Mouse (Mus musculus) lung, postnatal 0 days (tissue): Measurements from ENCODE around the gene Gpx1. TPM values are rescaled to one million over a fixed set of nuclear protein-coding genes. Genes with fewer than 3 reads are reported as not detected.

Experiments used
- ATAC-seq: fragments of 200-750 bp; cut with Nextera tagmentation; 2 replicates; pipeline ENCODE4 v1.8.0; 2017; ENCODE audit warnings: moderate library complexity
- DNase-seq: peaks from one replicate; pipeline ENCODE4 v3.0.0-alpha.2; 2016; ENCODE audit warnings: low spot score
- H3K27ac ChIP-seq: fragments of 300-500 bp; sonication (generic); 2 replicates; pipeline ENCODE4 v1.5.1; 2014; ENCODE audit warnings: antibody characterized with exemption, mild to moderate bottlenecking, low read length, mixed read lengths
- H3K27me3 ChIP-seq: fragments of 300-500 bp; sonication (generic); replicated peaks from 2 replicates; pipeline ENCODE4 v1.6.1; 2014; ENCODE audit warnings: low read length, mixed read lengths; ENCODE audit not compliant: insufficient read depth
- H3K36me3 ChIP-seq: fragments of 300-500 bp; sonication (generic); 2 replicates; pipeline ENCODE4 v1.6.1; 2014; ENCODE audit warnings: low read length, mixed read lengths; ENCODE audit not compliant: insufficient read depth
- H3K4me1 ChIP-seq: fragments of 300-500 bp; sonication (generic); 2 replicates; pipeline ENCODE4 v1.6.1; 2014; ENCODE audit warnings: antibody characterized with exemption, low read depth, low read length, mixed read lengths; ENCODE audit not compliant: insufficient read depth
- H3K4me2 ChIP-seq: fragments of 300-500 bp; sonication (generic); replicated peaks from 2 replicates; pipeline ENCODE4 v1.6.1; 2014; ENCODE audit warnings: low read depth, mild to moderate bottlenecking, low read length, moderate library complexity, mixed read lengths
- H3K4me3 ChIP-seq: fragments of 300-500 bp; sonication (generic); 2 replicates; pipeline ENCODE4 v1.5.1; 2014; ENCODE audit warnings: low read depth, low read length
- H3K9ac ChIP-seq: fragments of 300-500 bp; sonication (generic); replicated peaks from 2 replicates; pipeline ENCODE4 v1.6.1; 2014; ENCODE audit warnings: low read depth, mild to moderate bottlenecking
- H3K9me3 ChIP-seq: fragments of 300-500 bp; sonication (generic); 2 replicates; pipeline ENCODE4 v1.6.1; 2016; ENCODE audit warnings: low read length, mixed read lengths
- CTCF ChIP-seq: IDR thresholded peaks from 2 replicates; pipeline ENCODE4 v1.5.1; 2016; ENCODE audit warnings: antibody characterized with exemption, mild to moderate bottlenecking
- EP300 ChIP-seq: IDR thresholded peaks from 2 replicates; pipeline ENCODE4 v1.6.1; 2016; ENCODE audit warnings: antibody characterized with exemption, mild to moderate bottlenecking, control low read depth
- WGBS: fragments of 180-500 bp; shearing (Covaris S2); extraction: QIAGEN DNeasy Blood & Tissue Kit; methylation state at CpG from one replicate; pipeline ENCODE4 v1.1.7; 2014; 5-methylcytosine and 5-hydroxymethylcytosine counted together
- polyA plus RNA-seq: library from polyadenylated mRNA; unstranded; fragments of >200 nt; fragmentation: Nextera tagmentation; extraction: Ambion mirVana; gene quantifications from 2 replicates; pipeline ENCODE4 v1.2.1, GENCODE M21; 2015

The Gpx1 gene
- polyA plus RNA-seq, 1 experiment from 2014 or later: 1,509 TPM

DNA sequence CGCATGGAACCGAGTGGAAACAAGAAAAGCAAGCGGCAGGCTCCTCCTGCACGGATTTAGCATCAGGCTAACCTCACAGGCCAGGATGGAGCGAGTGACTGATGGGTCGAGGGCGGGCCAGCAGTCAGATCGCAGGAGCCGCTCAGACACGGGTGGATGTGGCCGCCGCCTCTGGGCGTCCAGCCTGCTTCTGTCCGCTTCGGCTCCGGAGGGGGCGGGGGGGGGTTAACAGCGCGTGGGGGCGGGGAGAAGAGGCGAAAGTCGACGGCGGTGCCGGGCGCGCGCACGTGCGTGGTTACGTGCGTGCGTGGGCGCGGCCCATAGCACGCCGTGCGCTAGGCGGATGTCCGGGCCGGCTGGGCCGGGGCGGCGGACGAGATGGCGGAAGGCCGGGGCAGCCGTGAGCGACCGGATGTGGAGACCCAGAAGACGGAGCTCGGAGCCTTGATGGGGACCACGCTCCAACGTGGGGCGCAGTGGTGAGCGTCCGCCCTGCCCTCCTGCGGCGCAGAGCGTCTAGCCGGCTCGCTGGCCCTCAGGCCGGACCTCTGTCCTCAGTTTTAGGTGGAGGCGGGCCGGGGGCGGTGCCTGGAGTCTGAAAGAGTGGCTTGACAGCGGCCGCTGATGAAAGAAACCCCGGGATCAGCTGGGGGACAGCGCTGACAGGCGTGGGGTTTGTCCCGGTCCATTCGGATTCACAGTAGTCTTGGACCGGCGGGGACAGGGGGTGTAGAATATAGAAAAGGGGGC, 9.0 kb downstream of the Gpx1 start, which contains the start of gene Usp4:
Gene Usp4 (plus strand): TSS at position 314 of the 750 bp plus-strand sequence.
- TF ChIP-seq CTCF (no peak; the same call in 1 of the 2 replicates), EP300 (no peak)
- Histone ChIP-seq H3K4me3 (peak within 1 kb of the TSS; percentile 83), H3K27me3 (no peaks in the 10 kb centered on the region), H3K27ac (peak within 1 kb of the TSS; percentile 97), H3K4me1 (peaks cover 5% of the 10 kb centered on the region), H3K36me3 (peaks cover 10% of the 10 kb centered on the region; the same call in 1 of the 2 replicates), H3K9ac (peak within 1 kb of the TSS; percentile 78), H3K9me3 (no peaks in the 10 kb centered on the region), H3K4me2 (peak within 1 kb of the TSS; percentile 73)
- DNase-seq (peak; percentile 97), ATAC-seq (peak; percentile 96)
- under 1% methylated on average over 60 of the region's 75 CpGs for WGBS

GRCm38 (mm10) chr9:108348290-108348680, 9.6 kb downstream of the Gpx1 start:
- peak overlapping the region; percentile 97 for H3K27ac ChIP-seq
- no peak for ATAC-seq
- WGBS: 2% methylated on average over 14 of the region's 14 CpGs

GRCm38 (mm10) chr9:108349727-108350126, 11.0 kb downstream of the Gpx1 start:
- Histone ChIP-seq H3K36me3 (peaks cover 23% of the 10 kb centered on the region; the same call in 1 of the 2 replicates), H3K4me2 (no peak overlapping the region), H3K27ac (no peak overlapping the region), H3K4me1 (peaks cover 5% of the 10 kb centered on the region), H3K9me3 (no peaks in the 10 kb centered on the region), H3K4me3 (no peak overlapping the region), H3K27me3 (no peaks in the 10 kb centered on the region), H3K9ac (no peak overlapping the region)
- DNase-seq (no peak), ATAC-seq (no peak)
- 91% methylated on average over 4 of the region's 4 CpGs for WGBS
- no peak for TF ChIP-seq EP300
- TF ChIP-seq CTCF: no peak

More at GRCm38 (mm10) chr9:108348290-108348680, 9.6 kb downstream of the Gpx1 start:
- peaks cover 14% of the 10 kb centered on the region; the same call in 1 of the 2 replicates for H3K36me3 ChIP-seq
- TF ChIP-seq EP300: no peak
- no peaks in the 10 kb centered on the region for H3K27me3 ChIP-seq
- peak overlapping the region; percentile 73 for H3K4me2 ChIP-seq
- peak overlapping the region; percentile 78 for H3K9ac ChIP-seq
- H3K4me3 ChIP-seq: peak overlapping the region; percentile 83
- no peaks in the 10 kb centered on the region for H3K9me3 ChIP-seq
- DNase-seq: peak; percentile 35
- H3K4me1 ChIP-seq: peaks cover 5% of the 10 kb centered on the region

DNA sequence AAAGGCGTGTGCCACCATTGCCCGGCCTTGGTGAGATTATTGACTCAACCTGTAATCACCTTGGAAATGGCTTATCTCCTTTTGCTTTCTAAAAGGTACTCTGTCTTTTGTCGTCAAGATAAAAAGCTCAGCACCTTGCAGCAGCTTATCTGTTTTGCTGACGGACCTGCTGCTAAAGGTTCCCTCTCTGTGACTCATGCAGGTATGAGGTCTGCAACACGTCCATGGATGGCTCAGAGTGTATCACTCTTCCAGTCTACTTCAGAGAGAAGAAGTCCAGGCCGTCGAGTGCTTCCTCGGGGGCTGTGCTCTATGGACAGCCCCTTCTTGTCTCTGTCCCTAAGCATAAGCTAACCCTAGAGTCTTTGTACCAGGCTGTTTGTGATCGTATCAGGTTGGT, 39.5 kb downstream of the Gpx1 start:
- H3K4me3 ChIP-seq: no peak overlapping the region
- TF ChIP-seq EP300 (no peak), CTCF (no peak)
- no peaks in the 10 kb centered on the region for H3K4me1 ChIP-seq
- no peaks in the 10 kb centered on the region for H3K9me3 ChIP-seq
- peaks cover 50% of the 10 kb centered on the region for H3K36me3 ChIP-seq
- 66% methylated on average over 9 of the region's 9 CpGs for WGBS
- no peak overlapping the region for H3K27ac ChIP-seq
- no peak overlapping the region for H3K4me2 ChIP-seq
- no peak for DNase-seq
- no peaks in the 10 kb centered on the region for H3K27me3 ChIP-seq
- peak; percentile 12; the same call in 1 of the 2 replicates for ATAC-seq
- H3K9ac ChIP-seq: no peak overlapping the region

- no peak overlapping the region for H3K9ac ChIP-seq
- peaks cover 48% of the 10 kb centered on the region for H3K36me3 ChIP-seq
- H3K4me2 ChIP-seq: no peak overlapping the region
- H3K27me3 ChIP-seq: no peaks in the 10 kb centered on the region
- ATAC-seq (peak; percentile 39), DNase-seq (no peak)
- no peak overlapping the region for H3K27ac ChIP-seq
- WGBS: 80% methylated on average over 5 of the region's 5 CpGs
- H3K4me1 ChIP-seq: no peaks in the 10 kb centered on the region
- H3K9me3 ChIP-seq: no peaks in the 10 kb centered on the region
- H3K4me3 ChIP-seq: no peak overlapping the region
- TF ChIP-seq EP300: no peak
- no peak for TF ChIP-seq CTCF
Observed at GRCm38 (mm10) chr9:108378736-108379135, 40.0 kb downstream of the Gpx1 start.

GRCm38 (mm10) chr9:108379294-108379693, 40.6 kb downstream of the Gpx1 start:
- H3K27ac ChIP-seq: no peak overlapping the region
- H3K9ac ChIP-seq: no peak overlapping the region
- TF ChIP-seq CTCF (no peak), EP300 (no peak)
- no peaks in the 10 kb centered on the region for H3K27me3 ChIP-seq
- H3K4me2 ChIP-seq: no peak overlapping the region
- H3K9me3 ChIP-seq: no peaks in the 10 kb centered on the region
- peaks cover 45% of the 10 kb centered on the region for H3K36me3 ChIP-seq
- H3K4me3 ChIP-seq: no peak overlapping the region
- ATAC-seq (0 out of 2 replicates have a peak, but pooled peaks have one; percentile 10), DNase-seq (no peak)
- H3K4me1 ChIP-seq: no peaks in the 10 kb centered on the region
- 86% methylated on average over 4 of the region's 4 CpGs for WGBS
